Mouse (Mus musculus): ENCODE results near the gene Ccdc33.

Ccdc33 gene

GRCm38 (mm10) chr9:58048621-58049020 lies 70.0 kb downstream of the Ccdc33 start:
- no peak for DNase-seq (ENCODE audit: low spot score in 2 of 2)

GRCm38 (mm10) chr9:58047061-58047460 lies 71.6 kb downstream of the Ccdc33 start:
- DNase-seq (ENCODE audit: low spot score in 2 of 2), result no peak

- no peak for DNase-seq (ENCODE audit: low spot score in 2 of 2)
Measured at GRCm38 (mm10) chr9:58045646-58046045, 73.0 kb downstream of the Ccdc33 start.

GRCm38 (mm10) chr9:58044828-58045227 lies 73.8 kb downstream of the Ccdc33 start:
- no peak for DNase-seq (ENCODE audit: low spot score in 2 of 2)

- no peak for DNase-seq (ENCODE audit: low spot score in 2 of 2)
Measured at GRCm38 (mm10) chr9:58043496-58044017, 75.1 kb downstream of the Ccdc33 start.

- DNase-seq (ENCODE audit: low spot score in 2 of 2), result peak in 1 of 2 experiments; percentile 49
Measured at GRCm38 (mm10) chr9:58042391-58042790, 76.2 kb downstream of the Ccdc33 start.

GRCm38 (mm10) chr9:58040977-58041376 lies 77.6 kb downstream of the Ccdc33 start:
- DNase-seq (ENCODE audit: low spot score in 2 of 2), result no peak

- DNase-seq (ENCODE audit: low spot score in 2 of 2), result peak; percentile 57 to 61
Measured at GRCm38 (mm10) chr9:58038500-58039168, 80.0 kb downstream of the Ccdc33 start.

GRCm38 (mm10) chr9:58036961-58037360 lies 81.7 kb downstream of the Ccdc33 start:
- no peak for DNase-seq (ENCODE audit: low spot score in 2 of 2)

GRCm38 (mm10) chr9:58035951-58036698 lies 82.5 kb downstream of the Ccdc33 start:
- no peak for DNase-seq (ENCODE audit: low spot score in 2 of 2)

- DNase-seq (ENCODE audit: low spot score in 2 of 2), result no peak
Measured at GRCm38 (mm10) chr9:58035519-58035918, 83.1 kb downstream of the Ccdc33 start.

GRCm38 (mm10) chr9:58031895-58032294 lies 86.7 kb downstream of the Ccdc33 start:
- no peak for DNase-seq (ENCODE audit: low spot score in 2 of 2)

- no peak for DNase-seq (ENCODE audit: low spot score in 2 of 2)
Measured at GRCm38 (mm10) chr9:58029635-58030034, 89.0 kb downstream of the Ccdc33 start.

- no peak for DNase-seq (ENCODE audit: low spot score in 2 of 2)
Measured at GRCm38 (mm10) chr9:58028841-58029240, 89.8 kb downstream of the Ccdc33 start.

- DNase-seq (ENCODE audit: low spot score in 2 of 2), result no peak
Measured at GRCm38 (mm10) chr9:58027426-58028180, 91.0 kb downstream of the Ccdc33 start.

GRCm38 (mm10) chr9:58025995-58026394 lies 92.6 kb downstream of the Ccdc33 start:
- no peak for DNase-seq (ENCODE audit: low spot score in 2 of 2)

GRCm38 (mm10) chr9:58018385-58018784 lies 100.2 kb downstream of the Ccdc33 start:
- DNase-seq (ENCODE audit: low spot score in 2 of 2), result no peak

- DNase-seq (ENCODE audit: low spot score in 2 of 2), result no peak
Measured at GRCm38 (mm10) chr9:58016962-58017361, 101.7 kb downstream of the Ccdc33 start.

- no peak for DNase-seq (ENCODE audit: low spot score in 2 of 2)
Measured at GRCm38 (mm10) chr9:58015856-58016255, 102.8 kb downstream of the Ccdc33 start.

GRCm38 (mm10) chr9:58014393-58015160 lies 104.0 kb downstream of the Ccdc33 start:
- DNase-seq (ENCODE audit: low spot score in 2 of 2), result no peak

- no peak for DNase-seq (ENCODE audit: low spot score in 2 of 2)
Measured at GRCm38 (mm10) chr9:58012935-58013334, 105.7 kb downstream of the Ccdc33 start.
